Mouse (Mus musculus) lung, postnatal 0 days (tissue): ENCODE results near the gene Dguok.

ENCODE experiments used
- CTCF ChIP-seq: IDR thresholded peaks from 2 replicates; pipeline ENCODE4 v1.5.1; 2016; ENCODE audit warnings: antibody characterized with exemption, mild to moderate bottlenecking
- EP300 ChIP-seq: IDR thresholded peaks from 2 replicates; pipeline ENCODE4 v1.6.1; 2016; ENCODE audit warnings: antibody characterized with exemption, mild to moderate bottlenecking, control low read depth

GRCm38 (mm10) chr6:83433546-83433945 lies 73.2 kb downstream of the Dguok start:
- TF ChIP-seq CTCF: no peak
- TF ChIP-seq EP300: no peak
